Mouse (Mus musculus): ENCODE measurements at regions not wholly inside any gene's neighbourhood (a gene's known extent, or its start where the extent isn't known, plus 50 kb on each side); places are given as distances from the start of the nearest gene placed in this dataset.
"Not testable (repeated sequence)": the region's sequence is repeated elsewhere in the genome, so short reads cannot be mapped to it uniquely, and the experiment has no call there.

DNA sequence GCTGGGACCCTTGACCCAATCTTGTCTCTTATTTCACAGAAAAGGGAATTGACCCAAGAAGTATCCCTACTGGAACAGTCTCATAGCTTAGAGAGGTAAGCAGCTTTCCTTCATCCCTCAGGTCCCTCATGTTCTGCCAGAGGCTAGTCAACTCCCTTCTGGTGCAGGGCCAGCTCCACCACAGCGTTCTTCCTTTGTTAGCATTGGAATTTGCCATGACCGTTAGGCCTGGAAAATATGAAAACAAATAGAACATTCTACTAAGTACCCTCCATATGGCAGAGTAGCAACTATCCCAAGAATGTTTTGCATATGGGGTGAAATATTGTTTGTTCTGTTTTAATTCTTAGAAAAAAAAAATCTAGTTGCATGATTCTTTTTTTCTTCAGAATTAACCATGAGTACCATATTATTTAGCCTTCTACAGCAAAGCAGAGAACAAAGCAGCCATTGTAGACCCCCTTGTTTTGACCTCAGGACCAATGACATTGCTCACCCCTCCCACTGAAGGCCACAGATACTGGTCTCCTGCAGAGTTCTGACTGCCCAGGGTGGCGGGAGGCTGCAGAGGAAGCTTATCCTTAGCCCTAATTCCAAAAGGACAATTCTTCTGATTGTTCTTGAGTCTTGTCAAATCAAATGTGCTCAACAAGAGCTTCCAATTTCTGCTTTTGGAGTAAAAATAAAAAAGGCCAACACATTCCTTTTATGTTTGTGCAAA, 78.1 kb upstream of the Ehbp1 start:
- no peak for DNase-seq (ENCODE audit: low spot score in 2 of 2)

DNA sequence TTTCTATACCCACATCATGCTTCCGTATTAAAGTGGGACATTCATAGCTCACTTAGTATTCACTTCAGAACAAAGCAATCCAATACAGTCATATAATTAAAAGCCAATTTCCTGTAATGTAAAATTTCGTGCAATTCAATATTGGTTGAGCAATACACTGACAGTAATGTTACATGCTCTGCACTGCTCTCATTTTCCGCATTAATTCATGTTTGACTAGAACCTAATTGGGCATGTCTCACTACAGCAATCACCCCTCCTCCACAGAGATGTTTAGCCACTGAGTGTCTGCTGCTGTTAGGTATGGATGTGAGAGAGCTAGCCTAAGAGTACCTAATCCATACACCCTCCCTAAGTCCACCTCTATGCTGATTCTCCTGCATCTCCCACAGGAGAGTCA, 79.7 kb upstream of the Ehbp1 start:
- DNase-seq (ENCODE audit: low spot score in 2 of 2) = no peak

DNA sequence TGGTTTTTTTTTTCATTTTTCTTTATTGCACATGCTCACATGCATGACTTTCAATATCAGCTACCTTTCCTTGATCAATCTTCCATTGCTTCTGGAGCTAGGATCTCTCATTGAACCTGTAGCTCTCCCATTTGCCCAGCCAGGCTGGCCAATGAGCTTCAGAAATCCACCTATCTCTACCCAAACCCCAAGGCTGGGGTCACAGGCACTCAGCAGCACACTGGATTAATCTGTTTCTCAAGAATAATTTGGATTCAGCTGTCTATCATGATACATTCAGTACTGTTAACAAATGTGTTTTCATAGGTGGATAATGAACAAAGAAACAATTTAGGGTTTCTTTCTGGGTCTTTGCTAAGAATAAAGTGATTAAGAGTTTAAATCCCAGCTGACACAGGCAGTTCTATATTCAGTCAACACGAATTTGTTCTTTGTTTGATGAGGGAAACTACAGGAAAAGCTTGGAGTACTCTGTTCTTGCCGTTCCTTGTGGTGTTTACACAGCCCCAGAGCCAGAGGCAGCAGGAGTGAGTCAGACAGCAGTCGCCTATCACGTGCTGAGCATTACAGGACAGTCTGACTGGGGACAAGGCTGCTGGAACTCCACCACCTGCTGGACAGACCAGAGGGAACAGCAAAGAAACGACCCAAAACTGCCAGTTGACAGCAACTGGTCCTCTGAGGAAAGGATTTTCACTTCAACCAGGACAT, 74.6 kb upstream of the Tmem17 start:
- DNase-seq (ENCODE audit: low spot score in 2 of 2) = peak; percentile 19 to 78

DNA sequence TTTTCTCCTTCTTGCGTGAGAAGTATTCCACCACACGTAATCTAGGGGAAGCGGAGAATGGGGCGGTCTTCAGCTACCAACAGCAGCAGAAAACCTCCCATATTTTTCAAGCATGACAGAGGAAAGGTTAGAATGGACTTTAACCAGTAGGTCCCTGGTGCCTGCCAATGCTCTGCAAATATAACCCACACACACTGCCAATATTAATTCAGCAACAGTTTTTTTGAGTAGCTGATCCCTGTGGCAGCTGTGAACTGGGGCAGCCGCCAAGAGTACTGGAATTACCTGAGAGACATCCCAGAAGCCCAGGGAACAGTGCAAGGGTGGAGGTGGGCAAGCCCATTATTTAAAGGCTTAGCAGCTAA, 74.1 kb upstream of the Tmem17 start:
- no peak for DNase-seq (ENCODE audit: low spot score in 2 of 2)

DNA sequence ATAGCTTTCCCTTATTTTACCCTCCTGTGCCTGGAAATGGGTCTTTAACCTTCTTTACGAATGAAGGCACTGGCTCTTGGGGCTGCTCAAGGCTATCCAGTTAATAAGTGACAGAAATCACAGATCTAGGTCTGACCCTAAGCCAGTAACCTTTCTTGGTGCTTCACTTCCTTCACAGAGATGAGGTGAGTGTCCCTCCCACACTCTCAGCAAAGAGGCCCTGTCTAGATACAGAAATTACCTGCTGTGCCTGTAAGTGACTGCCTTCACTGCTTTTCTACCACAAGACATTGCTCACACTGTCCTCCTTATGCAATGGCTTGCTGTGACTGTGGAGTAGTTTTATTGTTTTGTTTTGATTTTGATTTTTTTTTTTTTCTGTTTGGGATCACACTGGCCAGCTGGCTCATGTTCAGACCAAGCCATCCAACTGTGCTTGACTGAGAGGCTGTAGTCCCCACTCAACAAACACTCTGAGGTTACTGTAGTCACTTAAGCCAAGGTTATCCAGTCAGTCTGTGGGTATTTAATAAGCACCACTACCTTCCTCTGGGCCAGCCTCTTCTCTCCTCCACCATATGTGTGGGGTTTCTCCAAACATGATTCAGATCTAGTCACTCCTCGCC, 73.3 kb upstream of the Tmem17 start:
- DNase-seq (ENCODE audit: low spot score in 2 of 2) = no peak

DNA sequence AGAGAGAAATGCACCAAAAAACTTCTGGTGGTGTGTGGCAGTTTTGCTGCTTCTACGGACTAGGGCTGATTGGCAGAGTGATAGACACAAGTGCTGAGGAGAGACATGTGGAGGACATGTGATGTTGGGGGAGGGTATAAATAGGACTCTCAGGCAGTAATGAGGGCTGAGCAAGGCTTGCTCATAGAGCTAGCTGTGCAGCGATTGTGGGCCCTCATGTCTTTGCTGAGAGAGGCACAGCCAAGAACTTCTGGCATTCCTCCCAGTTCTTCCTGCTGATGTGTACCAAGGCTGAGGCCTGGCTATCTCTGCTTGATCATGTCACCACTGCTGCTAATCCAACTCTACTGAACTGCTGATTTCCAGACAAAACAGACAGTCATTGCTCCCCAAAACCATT, 71.4 kb upstream of the Tmem17 start:
- peak in 1 of 2 experiments; percentile 18 for DNase-seq (ENCODE audit: low spot score in 2 of 2)

DNA sequence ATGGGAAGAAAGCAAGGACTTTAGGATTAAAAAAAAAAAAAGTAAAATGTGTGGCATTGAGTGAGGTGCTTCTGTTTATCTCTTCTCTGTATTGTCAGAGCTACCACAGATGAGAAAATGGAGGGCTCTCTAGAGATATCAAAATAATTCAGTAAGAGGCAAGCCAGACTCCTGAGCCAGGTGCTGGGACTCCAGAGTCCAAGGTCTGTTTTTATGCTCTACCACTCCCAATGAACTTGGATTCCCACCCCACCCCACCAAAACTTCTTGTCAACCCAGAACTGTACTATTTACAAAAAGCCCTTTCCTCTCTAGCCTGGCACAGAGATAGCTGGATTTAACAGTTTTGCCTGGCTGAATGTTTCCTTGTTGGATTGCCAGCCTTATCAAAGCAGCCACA, 58.7 kb upstream of the Tmem17 start:
- DNase-seq (ENCODE audit: low spot score in 2 of 2) = no peak

DNA sequence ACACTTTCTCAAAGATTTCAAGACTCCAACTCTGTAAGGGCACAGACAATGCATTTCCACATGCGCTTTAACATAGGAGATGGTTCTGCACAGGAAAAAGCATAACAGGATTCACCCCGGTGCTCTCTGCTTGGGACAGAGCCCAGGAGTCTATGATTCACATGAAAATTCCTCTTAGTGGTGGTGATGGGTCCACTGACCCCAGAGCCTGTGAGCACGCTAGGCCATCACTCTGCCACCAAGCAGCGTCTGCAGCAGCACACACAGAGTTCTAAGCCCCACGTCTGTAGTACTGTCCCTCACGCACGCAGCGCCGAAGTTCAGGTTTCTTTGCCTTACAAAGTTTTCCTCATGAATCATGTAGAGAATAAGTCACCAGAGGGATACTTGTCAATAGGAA, 55.6 kb upstream of the Tmem17 start:
- DNase-seq (ENCODE audit: low spot score in 2 of 2) = no peak

DNA sequence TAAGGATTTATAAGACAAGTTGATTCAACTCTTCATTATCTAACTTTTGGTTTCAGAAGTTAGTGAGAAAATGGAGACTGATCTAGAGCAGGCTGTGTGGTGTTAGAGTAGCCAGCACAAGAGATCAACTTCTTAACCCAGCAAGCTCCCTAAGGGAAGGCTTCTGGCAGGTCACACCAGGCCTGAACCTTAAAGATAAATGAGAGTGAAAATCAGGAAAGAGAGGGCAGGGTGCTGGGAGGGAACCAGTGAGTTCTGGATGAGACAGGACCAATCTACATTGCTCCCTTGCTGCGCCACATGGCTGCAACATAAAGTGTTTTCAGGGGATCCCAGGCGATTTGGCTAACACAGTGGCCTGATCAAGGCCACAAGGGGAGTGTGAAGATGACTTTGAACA, 54.7 kb upstream of the Tmem17 start:
- DNase-seq (ENCODE audit: low spot score in 2 of 2) = no peak

DNA sequence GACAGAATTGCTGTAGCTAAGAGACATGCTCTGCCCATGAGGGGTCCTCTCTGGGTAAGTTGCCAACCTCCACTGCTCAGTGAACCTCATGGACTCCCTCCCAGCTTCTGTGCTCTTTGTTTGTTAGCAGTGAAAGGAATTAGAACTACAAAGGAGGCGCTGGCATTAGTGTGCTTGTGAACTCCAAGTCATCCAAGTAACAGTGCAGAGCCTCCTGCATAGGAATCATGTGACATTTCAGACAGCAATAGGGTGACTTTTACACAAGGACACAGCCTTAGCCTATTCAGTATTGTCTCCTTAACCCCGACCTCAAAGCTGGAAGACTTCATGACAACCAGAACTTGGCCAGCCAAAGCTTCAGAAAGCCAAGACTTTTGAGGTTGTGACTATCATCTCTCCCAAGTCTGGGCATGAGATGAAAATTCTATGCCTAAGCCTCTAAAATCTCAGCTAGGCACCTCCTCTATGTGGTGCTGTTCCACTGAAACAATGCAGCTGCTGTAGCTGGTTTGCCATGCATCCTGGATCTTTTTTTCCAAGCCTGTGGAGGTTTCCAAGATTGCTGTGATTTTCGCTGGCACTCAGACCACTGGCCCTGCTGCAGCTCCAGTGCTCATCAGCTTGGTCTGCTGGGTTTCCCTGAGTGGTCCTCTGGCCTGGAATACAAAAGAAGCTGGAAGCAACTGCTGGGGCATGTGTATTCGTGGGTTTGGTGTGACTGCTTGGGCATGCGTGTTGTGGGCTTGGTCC, 52.8 kb upstream of the Tmem17 start:
- no peak for DNase-seq (ENCODE audit: low spot score in 2 of 2)

DNA sequence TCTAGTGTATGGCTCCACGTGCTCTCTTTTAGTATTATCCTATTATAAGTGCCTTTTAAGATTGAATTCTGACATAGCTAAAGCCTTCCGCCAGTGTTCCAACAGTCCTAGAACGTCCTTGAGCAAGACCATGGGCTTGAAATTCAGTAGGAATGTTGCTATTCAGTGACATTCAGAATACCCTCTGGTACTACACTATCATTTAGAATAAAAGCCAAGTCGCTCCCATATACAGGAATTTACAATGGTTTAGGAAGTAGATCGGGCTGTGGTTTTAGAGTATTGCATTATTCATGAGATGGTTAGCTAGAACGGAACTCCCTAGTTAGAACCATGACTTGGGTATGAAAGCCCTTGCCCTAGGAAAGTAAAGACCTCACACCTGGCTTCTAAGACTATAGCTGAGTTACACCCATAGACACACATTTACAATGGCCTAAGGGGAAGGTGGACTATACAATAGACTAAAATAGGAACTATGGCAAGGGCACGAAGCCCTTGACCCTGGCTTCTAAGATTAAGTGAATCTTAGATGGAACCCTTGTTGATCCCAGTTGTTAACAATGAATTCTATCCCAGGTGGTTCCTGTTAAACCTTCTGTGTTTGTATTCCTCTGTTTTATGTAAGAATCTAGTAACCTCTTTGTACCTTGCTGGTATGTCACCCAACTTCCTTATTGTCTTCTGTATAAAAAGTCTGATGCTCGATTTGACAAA, 50.7 kb upstream of the Tmem17 start:
- DNase-seq (ENCODE audit: low spot score in 2 of 2) = not testable (repeated sequence)
